Mouse (Mus musculus) urinary bladder, postnatal 36 days (tissue): ENCODE data around the gene Cbl.
A peak's percentile ranks its signal among the peaks of the same experiment; 100 is the strongest.

Source experiments
- DNase-seq, 2 experiments: peaks; one replicate each; pipeline ENCODE4 v3.0.0; 2022; ENCODE audit warnings: low spot score in 2 of 2, mixed read lengths in 1 of 2

Cbl gene

DNA sequence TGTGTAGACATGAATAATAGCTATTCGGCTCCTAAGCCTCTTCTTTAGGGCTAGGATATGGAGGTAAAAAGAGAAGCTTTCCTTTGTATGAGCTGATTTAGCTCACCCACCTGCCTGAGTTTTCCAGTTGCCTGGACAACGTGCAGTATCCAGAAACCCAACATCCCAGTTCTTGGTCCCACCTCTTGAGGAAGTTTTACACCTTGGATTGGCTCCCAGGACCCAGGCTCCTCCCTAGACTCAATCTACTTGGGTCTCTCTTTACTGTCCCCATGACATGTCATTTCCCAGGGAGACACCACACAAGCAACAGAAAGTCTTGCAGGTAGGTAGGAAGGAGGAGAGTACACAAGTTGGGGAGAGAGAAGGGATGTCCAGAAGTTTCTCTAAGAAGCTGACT is 6.5 kb upstream of the Cbl start, which contains the start of gene Ccdc153:
Ccdc153 (plus strand) TSS at position 278 of the 400 bp plus-strand sequence.
- no peak for DNase-seq

DNA sequence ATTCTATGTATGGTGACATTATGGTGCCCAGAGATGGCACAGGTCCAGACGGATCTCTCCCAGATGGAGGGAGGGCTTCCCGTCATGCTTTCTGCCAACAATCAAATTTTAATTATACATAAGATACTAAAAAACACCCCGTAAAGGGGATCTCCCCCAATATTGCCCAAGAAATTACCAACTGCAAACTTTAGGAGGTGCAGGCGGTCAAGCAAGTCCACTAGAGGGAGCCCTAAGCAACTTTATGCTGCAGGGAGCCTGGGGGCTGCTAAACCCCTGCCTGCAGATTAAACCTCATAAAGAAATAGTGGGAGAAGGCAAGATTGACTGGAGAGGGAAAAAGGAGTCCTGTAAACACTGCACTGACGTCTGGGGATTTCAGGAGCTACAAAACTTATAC is 5.6 kb upstream of the Cbl start:
- DNase-seq: peak in 1 of 2 experiments; percentile 14

DNA sequence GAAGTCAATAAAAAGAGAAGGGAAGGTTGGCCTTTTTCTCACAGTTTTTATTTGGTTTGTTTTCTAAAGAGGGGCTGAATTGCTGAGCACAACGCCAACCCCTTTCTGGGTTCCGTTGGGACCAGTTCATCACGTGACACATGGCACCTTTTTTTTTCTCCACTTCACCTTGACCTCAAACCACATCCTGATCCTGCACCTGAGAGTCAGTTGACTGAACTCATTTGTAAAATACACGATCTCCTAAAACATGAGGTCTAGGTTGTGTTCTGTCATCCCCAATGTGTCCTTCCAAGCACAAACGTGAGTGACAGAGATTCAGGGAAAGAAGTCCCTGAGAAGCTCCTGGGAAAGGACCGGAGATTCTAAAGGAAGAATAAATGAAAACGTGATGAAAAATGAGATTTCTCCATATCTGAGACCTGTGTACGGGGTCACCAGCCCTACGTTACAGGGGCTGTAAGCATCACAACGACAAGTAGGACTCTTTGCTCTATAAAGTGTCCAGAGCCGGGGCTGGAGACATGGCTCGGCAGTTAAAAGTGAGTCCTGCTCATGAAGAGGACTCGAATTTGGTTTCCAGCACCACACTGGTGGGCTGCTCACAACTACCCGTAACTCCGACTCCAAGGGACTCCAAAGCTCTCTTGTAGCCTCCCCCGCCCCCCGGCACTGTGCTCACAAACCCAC is 4.8 kb upstream of the Cbl start:
- DNase-seq: no peak

DNA sequence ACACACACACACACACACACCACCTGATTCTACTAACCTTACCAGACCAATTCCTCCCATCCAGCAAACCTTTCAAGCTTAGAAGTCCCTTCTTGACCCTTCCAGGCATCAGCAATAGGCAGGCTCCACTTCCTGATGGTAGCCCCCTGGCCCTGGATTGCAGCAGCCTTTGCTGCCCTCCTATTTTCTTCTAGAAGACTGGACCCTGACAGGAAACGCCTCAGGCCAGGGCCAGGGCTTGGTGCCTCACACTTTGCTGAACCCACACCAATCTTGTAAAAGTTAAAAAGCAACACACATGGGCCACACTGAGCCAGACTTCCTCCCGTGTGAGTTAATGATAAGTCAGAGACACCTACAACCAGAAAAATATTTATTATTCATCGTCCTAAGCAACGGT is 3.3 kb upstream of the Cbl start:
- no peak for DNase-seq

DNA sequence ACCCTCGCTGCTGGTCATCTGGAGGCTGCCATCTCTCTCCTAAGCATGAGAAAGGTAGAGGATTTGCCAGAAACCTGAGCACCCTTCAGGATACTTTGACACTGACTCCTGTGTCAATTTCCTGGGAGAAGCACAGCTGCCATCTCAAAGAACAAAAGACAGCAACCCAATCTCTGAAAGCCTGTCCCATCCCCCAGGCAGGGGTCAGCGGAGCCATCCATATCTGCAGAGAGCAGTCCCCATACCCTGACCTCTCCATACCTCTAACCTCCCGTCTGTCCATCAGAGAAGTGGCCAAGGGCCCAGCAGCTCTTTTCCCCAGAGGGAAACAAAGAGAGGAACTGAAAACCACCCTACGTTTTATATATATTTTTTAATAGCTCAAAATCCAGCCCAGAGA is 2.8 kb upstream of the Cbl start:
- no peak for DNase-seq

DNA sequence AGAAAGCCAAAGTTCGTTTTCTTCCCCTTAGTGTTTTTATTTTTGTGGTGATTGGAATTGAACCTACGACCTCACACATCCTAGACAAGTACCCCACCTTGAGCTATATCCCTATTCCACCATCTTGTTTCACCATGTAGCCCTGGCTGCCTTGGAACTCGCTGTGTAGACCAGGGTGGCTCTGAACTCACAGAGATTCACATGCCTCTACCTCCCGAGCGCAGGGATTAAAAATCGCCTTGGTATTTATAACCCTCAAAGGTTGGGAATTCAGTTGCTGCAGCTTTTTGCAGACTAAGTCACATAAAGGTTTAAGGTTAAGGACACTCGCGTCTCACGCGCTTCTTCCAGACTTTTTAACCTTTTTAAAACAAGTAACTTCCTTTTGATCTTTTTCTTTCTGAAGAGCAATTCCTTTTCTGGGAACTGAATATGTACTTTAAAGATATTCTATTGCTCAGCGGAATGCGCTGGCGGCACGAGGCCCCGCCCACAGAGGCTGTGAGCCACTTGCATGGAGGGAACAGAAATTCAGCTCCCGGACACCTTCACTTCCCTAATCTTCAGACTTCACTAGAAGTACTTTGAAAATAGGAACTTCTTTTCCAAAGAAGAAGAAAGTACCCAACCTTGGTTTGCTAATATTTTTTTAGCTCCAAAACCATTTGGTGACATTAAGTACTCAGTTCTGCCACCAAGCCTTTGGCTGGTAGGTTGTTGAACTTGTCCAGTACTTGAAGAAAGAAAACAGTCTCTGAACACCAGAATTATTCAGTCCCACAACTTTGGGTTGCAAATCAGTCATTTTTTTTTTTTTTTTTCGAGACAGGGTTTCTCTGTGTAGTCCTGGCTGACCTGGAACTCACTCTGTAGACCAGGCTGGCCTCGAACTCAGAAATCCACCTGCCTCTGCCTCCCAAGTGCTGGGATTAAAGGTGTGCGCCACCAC is 904 bp upstream of the Cbl start:
- DNase-seq: peak; percentile 32 to 47

DNA sequence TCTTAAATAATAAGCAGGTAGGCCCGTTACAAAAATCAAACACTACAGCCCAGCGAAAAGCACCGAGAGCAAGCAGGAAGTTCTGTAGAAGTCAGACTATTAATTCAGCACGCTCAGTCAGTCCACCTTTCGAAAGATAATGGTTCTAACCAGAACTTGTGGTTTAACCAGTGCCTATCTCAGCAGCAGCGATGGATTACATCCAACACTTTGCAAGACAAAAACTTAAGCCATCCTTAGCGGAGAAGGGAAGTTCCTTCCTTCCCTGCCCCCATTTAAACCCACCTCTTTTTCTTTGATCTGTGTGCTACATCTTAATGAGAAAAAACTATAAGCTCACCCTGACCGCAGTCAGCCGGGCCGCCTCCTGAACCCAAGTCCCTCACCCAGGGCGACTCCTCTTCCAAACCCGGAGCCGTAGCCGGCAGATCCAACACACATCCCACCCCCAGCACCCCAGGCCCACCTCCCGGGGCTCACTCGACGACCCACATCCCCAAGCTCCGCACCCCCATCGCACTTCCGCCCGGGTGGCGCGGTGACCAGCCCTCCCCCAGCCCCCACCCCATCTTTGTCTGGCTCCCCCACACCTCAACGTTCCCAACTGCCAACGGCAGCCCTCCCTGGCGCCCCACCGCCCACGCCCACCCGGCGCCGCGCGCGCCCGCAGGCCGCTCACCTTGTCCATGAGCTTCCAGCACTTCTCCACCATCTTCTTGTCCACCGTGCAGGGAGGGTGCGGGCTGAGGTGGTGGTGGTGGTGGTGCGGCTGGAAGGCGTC is 638 bp downstream of the Cbl start:
- DNase-seq: peak in 1 of 2 experiments; percentile 15

DNA sequence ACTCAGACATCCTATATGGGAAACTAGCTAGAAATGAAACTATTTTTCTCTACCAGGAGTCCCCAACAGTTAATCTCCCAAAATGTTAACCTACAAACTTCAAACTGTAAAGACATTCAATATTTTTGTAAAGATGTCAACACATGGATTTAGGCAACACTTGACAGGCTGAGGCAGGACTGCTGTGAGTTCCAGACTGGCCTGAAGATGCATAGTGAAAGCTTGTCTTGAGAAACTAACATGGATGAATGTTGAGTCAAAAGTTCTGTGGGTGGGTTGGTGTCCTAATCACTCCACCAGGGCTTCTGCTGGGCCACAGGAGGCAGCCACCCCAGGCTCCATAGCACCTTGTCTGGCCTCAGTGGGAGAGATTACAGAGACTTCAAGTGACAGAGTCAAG is 2.2 kb downstream of the Cbl start:
- no peak for DNase-seq

DNA sequence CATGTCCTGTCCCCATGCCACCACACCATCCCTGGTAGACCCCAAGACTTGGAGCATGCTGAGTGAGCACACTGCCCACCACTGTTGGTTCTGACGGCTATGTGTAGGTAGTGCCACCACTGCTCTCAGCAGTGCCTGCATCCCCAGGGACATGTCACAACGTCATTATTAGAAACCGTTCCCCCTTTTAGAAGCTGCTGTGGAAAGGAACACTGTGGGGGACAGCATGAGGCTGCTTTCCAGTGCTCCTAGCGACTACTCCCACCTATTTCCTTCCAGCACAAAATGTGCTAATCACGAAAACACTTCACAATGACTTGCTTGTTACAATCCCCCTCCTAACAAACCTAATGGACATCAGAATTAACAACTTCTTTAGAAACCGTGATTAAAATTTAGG is 7.9 kb downstream of the Cbl start:
- no peak for DNase-seq

DNA sequence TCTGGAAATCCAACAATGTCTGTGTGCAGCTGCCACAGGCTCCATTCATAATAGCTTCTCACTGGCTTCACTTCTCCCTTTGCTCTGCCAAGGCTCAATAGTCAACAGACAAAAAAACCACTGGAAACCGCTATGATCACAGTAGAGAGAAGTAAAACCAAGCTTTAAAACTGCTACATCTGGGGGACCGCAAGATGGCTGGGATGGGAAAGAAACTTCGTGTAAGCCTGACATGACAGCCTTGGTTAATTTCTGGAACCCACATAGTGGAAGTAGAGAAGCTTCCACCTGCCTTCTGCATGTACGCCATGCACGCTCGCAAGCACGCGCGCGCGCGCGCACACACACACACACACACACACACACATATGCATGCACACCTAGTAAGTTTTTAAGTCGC is 20.3 kb downstream of the Cbl start:
- DNase-seq: no peak

DNA sequence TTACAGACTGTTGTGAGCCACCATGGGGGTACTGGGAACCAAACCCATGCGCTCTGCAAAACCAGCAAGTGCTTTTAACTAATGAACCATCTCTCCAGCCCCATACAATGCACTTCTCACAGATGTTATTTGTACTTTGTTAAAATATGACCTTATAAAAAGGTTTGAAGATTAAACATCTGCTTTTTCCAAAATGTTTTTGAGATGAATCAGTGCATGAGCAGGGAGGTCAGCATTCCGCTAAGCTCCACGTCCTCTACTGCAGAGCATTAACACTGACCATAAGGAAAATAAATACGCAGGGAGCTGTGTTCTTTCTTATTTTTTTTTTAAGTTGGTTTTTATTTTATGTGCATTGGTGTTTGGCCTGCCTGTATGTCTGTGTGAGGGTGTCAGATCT is 21.4 kb downstream of the Cbl start:
- DNase-seq: no peak

DNA sequence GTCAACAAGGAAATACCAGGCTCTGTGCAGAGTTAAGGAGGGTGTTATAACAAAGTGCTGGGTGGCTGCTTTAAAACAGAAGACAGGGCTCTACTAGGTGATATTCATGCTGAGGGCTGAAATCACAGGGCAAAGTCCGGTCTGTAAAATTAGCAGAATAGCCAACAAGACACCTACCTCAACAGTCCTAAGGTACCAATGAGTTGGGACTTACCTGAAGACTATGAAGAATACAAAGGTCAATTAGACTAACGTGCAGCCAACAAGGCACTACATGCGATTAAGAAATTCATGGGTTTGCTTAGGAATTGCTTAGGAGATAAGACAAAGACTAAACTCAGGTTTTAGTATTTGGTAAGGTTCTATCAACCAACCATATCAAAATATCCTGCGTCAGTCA is 24.4 kb downstream of the Cbl start:
- DNase-seq: no peak

DNA sequence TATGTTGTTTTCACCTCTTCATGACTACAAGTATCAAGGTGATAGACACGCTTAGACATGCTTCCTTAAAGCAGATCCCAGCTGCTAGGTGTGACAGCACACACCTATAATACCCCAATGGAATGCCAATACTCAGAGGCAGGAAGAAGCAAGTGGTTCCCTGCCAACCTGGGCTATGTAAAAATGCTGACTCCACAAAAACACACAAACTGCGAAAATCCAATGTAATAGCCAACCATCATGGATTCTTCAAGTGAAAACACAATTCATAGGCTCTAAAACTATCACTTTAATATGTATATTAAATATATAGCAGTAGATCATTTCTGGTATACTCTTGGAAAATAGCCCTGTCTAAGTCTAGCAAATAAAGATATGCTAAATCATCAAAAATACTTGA is 26.0 kb downstream of the Cbl start:
- no peak for DNase-seq

DNA sequence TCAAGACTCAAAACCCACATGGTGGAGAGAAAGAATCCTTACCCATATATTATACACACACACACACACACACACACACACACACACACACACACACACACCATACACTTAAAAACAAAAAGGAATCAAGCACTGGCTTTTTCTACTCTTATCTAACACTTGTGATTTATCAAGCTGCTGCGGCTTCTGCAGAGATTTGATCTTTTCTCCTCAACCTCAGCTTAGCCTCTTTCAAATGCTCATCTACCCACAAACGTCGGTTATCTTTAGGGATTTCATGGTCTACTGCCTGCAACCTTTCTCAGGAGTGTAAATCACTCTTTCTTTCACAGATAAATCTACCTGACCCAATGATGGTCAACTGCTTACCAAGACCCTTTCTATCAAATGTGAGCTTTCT is 33.4 kb downstream of the Cbl start:
- no peak for DNase-seq

DNA sequence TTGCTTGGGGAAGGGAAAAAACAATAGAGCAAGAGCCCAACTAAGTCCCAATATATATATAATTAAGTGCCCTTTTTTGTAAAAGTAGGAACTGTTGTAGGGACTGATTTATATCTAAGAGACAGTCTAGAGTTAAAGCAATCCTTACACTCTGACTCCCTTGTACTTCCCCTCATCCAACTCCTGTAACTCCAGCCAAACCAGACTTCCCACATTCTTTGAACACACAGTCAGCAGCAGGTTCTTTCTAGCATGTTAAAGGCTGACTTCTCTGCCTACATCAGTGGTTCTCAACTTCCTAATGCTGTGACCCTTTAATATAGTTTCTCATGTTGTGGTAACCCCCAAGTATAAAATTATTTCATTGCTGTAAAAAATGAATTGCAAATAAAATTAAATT is 34.3 kb downstream of the Cbl start:
- peak; percentile 27 to 41 for DNase-seq

DNA sequence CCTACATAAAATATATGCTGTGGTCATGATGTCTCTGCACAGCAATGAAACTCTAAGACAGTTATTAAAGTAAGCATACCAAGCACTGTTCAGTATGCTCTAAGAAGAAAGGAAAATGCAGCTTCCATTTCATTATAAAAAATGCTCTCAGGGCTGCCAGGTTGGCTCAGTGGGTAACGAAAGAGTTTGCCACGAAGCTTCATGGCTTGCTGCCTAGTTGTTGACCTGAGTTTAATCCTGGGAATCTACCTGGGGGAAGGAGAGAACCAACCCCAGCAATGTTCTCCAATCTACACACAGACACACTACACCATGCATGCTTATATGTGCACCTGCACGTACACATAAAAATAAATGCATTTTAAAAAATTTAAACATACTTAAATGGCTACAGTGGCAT is 34.7 kb downstream of the Cbl start:
- DNase-seq: no peak

DNA sequence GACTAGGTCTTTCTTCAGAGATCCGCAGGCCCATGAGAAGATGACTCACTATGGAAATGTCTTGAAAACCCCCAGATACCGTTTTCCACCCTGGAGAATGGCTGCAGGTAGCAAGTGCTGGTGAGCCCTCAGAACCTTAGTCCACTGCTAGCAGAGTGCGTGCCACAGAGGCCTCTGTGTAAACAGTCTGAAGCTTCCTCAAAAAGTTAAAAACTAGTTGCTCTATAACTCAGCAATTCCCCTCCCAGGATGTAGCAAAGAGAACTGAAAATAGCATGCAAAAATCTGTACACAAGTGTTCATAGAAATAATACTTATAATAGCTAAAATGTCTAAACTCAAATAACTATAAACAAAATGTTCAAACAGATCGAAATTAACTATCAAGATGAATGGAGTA is 37.5 kb downstream of the Cbl start:
- DNase-seq: no peak

DNA sequence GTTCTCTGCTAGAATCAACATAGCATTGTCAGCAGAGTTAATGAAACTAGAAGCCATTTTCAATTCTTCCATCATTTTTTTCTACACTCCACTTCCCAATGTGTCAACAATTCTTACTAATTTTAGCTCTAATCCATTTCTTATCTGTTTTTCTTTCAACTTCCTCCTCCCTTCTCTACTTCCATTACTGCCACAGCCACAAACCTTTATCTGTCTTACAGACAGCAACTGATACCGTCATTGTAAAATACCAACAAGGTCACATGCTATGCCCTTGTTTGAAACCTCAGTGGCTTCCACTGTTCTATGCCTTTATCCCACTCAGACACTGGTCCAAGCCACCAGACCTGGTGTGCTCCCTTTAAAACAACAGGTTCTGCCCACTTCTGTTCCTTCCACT is 39.8 kb downstream of the Cbl start:
- no peak for DNase-seq

DNA sequence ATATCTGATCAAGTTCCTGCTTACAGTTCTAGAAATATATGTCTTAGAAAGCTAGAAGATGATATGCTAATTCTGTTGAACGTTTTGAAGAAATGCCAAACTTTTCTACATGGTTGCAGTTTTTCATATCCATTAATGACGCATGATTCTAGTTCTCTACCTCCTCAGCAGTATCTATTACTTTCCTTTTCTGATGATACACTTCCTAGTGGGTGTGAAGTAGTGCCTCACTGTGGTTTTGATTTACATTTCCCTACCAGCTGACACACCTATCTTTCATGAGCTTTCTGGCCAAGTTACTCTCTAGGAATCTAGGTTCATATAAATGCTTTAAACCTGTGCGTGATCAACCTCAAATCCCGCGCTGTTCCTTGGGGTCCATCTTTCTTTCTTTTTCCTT is 41.1 kb downstream of the Cbl start:
- no peak for DNase-seq

DNA sequence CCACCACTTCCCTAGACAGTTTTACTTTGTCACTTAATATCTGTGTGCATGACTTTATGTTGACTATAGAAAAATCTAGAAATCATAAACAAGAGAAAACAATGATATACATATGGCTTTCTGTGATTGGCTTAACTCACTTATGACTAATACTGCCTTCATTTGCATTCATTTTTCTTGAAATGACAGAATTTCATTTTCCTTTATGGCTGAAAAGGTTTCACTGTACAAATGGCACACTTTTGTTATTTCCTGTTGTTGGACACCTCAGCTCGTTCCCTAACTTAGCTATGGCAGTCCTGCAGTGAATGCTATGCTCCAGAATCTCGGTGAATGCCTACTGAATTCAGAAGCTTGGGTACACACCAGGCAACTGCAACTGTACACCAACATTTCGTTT is 41.5 kb downstream of the Cbl start:
- no peak for DNase-seq

DNA sequence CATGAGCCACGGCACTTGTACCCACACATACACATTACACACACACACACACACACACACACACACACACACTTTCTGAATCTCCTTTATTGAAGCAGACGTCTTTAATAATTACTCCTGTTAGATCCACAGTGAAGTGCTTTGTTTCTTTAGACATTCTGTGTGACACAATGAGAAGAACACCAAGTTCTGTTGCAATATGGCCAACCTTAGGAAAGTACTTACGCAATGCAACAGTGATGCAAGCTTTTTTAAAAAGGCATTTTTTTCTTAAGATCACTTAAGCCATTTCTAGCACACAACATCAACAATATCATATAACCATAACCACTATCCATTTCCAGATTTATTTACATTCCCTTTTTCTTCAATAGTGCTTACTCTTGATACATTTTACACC is 42.7 kb downstream of the Cbl start:
- DNase-seq: no peak

DNA sequence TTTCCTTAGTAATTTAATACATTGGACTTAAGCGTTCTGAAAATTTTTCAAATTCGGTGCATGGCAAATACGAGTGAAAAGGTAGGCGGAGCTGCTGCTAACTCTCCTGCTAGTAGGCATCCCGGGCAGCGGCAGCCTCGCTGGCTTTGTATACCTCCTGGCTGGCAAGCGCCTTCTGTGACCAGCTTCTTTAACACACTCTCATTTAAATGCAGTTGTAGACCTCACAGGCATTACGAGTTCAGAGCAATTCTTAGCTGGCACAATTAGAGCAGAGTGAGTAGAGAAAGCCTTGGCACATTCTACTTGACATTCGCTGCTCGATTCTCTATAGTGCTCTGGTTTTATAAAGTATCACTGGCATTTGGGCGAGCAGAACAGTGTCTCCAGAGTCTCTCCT is 45.6 kb downstream of the Cbl start:
- DNase-seq: no peak
